Comparison of ENCODE assay signal across 8 mouse cellular contexts in the genomic region with DNA sequence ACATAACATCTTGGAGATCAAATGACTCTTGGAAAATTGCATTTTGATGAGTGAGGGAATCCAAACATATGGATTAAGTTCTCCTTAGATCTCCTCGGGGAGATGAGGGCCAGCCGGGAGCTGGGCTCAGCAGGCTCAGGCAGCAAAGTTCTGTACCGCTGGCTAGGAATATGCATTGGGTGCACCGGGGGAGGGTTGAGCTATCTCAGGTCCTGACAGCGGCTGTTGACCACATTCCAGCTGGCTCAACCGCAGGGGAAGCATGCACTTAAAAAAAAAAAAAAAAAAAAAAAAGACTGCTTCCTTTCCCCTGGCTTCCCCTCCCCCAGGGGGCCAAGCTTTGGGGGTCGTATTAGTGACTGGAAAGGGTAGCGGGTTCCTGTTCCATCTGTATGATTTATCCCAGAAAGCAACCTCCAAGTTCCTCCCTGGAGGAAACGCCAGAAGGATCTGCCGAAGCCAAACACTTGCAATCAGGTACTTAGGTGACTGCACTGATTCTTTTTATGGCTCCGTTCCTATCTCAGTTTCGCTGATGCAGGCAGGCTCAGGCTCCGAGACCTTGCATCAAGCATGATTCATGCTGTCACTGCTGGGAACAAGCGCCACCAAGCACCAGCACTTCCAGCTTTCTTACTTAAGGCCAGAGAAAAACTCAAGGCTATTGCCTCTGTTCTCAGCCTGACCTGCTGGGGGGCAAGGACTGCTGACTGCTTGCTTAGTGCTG.
DNase-seq lines count a peak whose midpoint lies in the region; ATAC-seq lines count a peak whose summit lies in the region.

No protein-coding gene starts in this region.

- no peak for DNase-seq in frontal cortex, postnatal 14 days (ENCODE audit: low spot score in 2 of 2)
- DNase-seq in testis, postnatal 10 days (ENCODE audit: low spot score), result peak; percentile 50
- no peak for DNase-seq in testis, postnatal 14 days (ENCODE audit: low spot score)
- peak; percentile 29 for DNase-seq in kidney, postnatal 14 days
- no peak for DNase-seq in cerebellum, postnatal 4 days (ENCODE audit: low spot score in 2 of 2)
- DNase-seq in Muller cell, postnatal 12 days (ENCODE audit: inconsistent ontology term), result no peak

- ATAC-seq in frontal cortex, adult (ENCODE audit: low TSS enrichment), result peak; percentile 72
- ATAC-seq in cerebellum, adult (ENCODE audit: insufficient number of reproducible peaks, low FRiP score, low TSS enrichment), result no peak

Comparison
In these comparisons a context has a peak if more than half of its experiments do, and no peak if none do; other contexts are left out.
1. DNase-seq: peak in testis, postnatal 10 days (single experiment) and kidney, postnatal 14 days (single experiment); none in frontal cortex, postnatal 14 days (0 of 2), testis, postnatal 14 days (single experiment), cerebellum, postnatal 4 days (0 of 2) and Muller cell, postnatal 12 days (single experiment).